ENCODE assay signal across 11 mouse cellular contexts in genomic region chr9:41379283-41379682, GRCm38 (mm10).
DNase-seq lines count a peak whose midpoint lies in the region; ATAC-seq and TF ChIP-seq lines count a peak whose summit lies in the region.
"Had no signal": no experiment of that assay in that cellular context is flagged by ENCODE, and none has a peak within 500 bp of the region (broad histone marks: within the 10 kb centered on the region; RNA-seq: fewer than 3 reads in every experiment).

No protein-coding gene starts in this region.

- 69% methylated on average over 1 of the region's 1 CpGs for WGBS in forebrain, embryonic 12.5 days
- 32% methylated on average over 1 of the region's 1 CpGs for WGBS in hindbrain, postnatal 0 days
- 55% methylated on average over 1 of the region's 1 CpGs for WGBS in neural tube, embryonic 13.5 days

- peak overlapping the region; percentile 20 for H3K4me3 ChIP-seq in forebrain, embryonic 12.5 days (replicated peaks)
- H3K4me3 ChIP-seq in hindbrain, postnatal 0 days (ENCODE audit: low read length): peak overlapping the region; percentile 36; the same call in 1 of the 2 replicates
- H3K4me3 ChIP-seq in neural tube, embryonic 13.5 days: peak overlapping the region; percentile 43
- H3K4me3 ChIP-seq: lung, embryonic 15.5 days had no signal

- no peaks in the 10 kb centered on the region for H3K36me3 ChIP-seq in forebrain, embryonic 12.5 days (replicated peaks)
- no peaks in the 10 kb centered on the region for H3K36me3 ChIP-seq in hindbrain, postnatal 0 days (ENCODE audit: insufficient read depth, low read length)
- H3K36me3 ChIP-seq in neural tube, embryonic 13.5 days: no peaks in the 10 kb centered on the region
- H3K36me3 ChIP-seq: lung, embryonic 15.5 days had no signal

- peaks cover 69% of the 10 kb centered on the region for H3K4me1 ChIP-seq in forebrain, embryonic 12.5 days
- peaks cover 29% of the 10 kb centered on the region for H3K4me1 ChIP-seq in hindbrain, postnatal 0 days (ENCODE audit: insufficient read depth, low read length)
- H3K4me1 ChIP-seq in neural tube, embryonic 13.5 days (replicated peaks): peaks cover 87% of the 10 kb centered on the region

- peak overlapping the region; percentile 55; the same call in 1 of the 2 replicates for H3K9ac ChIP-seq in forebrain, embryonic 12.5 days
- peak overlapping the region; percentile 69 for H3K9ac ChIP-seq in hindbrain, postnatal 0 days (replicated peaks; ENCODE audit: low read length)
- H3K9ac ChIP-seq in neural tube, embryonic 13.5 days: peak overlapping the region; percentile 89
- H3K9ac ChIP-seq: lung, embryonic 15.5 days had no signal

- peak overlapping the region; percentile 68 for H3K4me2 ChIP-seq in forebrain, embryonic 12.5 days
- peak overlapping the region; percentile 74 for H3K4me2 ChIP-seq in hindbrain, postnatal 0 days (ENCODE audit: low read depth, low read length)
- H3K4me2 ChIP-seq in neural tube, embryonic 13.5 days: peak overlapping the region; percentile 68
- H3K4me2 ChIP-seq: heart, embryonic 11.5 days; lung, embryonic 15.5 days had no signal

- H3K9me3 ChIP-seq in forebrain, embryonic 12.5 days: no peaks in the 10 kb centered on the region
- no peaks in the 10 kb centered on the region for H3K9me3 ChIP-seq in hindbrain, postnatal 0 days (ENCODE audit: low read length)
- H3K9me3 ChIP-seq in neural tube, embryonic 13.5 days: no peaks in the 10 kb centered on the region
- H3K9me3 ChIP-seq: lung, embryonic 15.5 days had no signal

- no peak for TF ChIP-seq CTCF in hindbrain, postnatal 0 days (IDR thresholded peaks at IDR 0.05; ENCODE audit: low read depth)

- peak; percentile 44 for DNase-seq in embryo, embryonic 11 days
- no peak for DNase-seq in embryo, embryonic 9.5 days (ENCODE audit: extremely low spot score)
- no peak for DNase-seq in hindbrain, postnatal 0 days (ENCODE audit: low spot score)
- no peak for DNase-seq in adrenal gland, postnatal 10 days
- DNase-seq in kidney, adult 8-10 months: no peak
- DNase-seq in heart, adult 8-10 months (ENCODE audit: low spot score): no peak
- DNase-seq: cerebellum, postnatal 36 days had no signal

- H3K27ac ChIP-seq in forebrain, embryonic 12.5 days: peak overlapping the region; percentile 96
- peak overlapping the region; percentile 92 for H3K27ac ChIP-seq in hindbrain, postnatal 0 days
- H3K27ac ChIP-seq in neural tube, embryonic 13.5 days (replicated peaks): peak overlapping the region; percentile 99
- H3K27ac ChIP-seq: lung, embryonic 15.5 days had no signal

- no peak for ATAC-seq in forebrain, embryonic 12.5 days (ENCODE audit: low FRiP score)
- ATAC-seq in hindbrain, postnatal 0 days: no peak
- no peak for ATAC-seq in neural tube, embryonic 13.5 days (ENCODE audit: low read depth)

- H3K27me3 ChIP-seq in forebrain, embryonic 12.5 days: no peaks in the 10 kb centered on the region
- no peaks in the 10 kb centered on the region for H3K27me3 ChIP-seq in hindbrain, postnatal 0 days (ENCODE audit: insufficient read depth, low read length)
- no peaks in the 10 kb centered on the region for H3K27me3 ChIP-seq in neural tube, embryonic 13.5 days
- H3K27me3 ChIP-seq: lung, embryonic 15.5 days had no signal
